Mouse (Mus musculus) left cerebral cortex, postnatal 14 days (tissue): ENCODE results near the gene Rreb1. TPM values are rescaled to one million over a fixed set of nuclear protein-coding genes. Genes with fewer than 3 reads are reported as not detected.

Experiments
- DNase-seq, 2 experiments: peaks; one replicate each; pipeline ENCODE4 v3.0.0; 2021 to 2022; ENCODE audit warnings: low spot score in 2 of 2, mixed read lengths in 1 of 2
- intact Hi-C: fragments of 180-260 bp; cut with DNase I; formaldehyde crosslinking; loops from one replicate; pipeline ENCODE4 v1.15.1; 2025
- total RNA-seq, 2 experiments: library from RNA; stranded (reverse); gene quantifications; 2 replicates each; pipeline ENCODE4 v1.2.3; 2021

Rreb1 gene
- total RNA-seq, 2 experiments from 2014 or later = 24.0 to 26.3 TPM

- intact Hi-C loops = no loop called here
- DNase-seq = no peak
Observed at GRCm38 (mm10) chr13:37958498-37959238, 180.5 kb downstream of the Rreb1 start.

GRCm38 (mm10) chr13:37959239-37959907, 181.2 kb downstream of the Rreb1 start:
- intact Hi-C loops = no loop called here
- DNase-seq = no peak

DNA sequence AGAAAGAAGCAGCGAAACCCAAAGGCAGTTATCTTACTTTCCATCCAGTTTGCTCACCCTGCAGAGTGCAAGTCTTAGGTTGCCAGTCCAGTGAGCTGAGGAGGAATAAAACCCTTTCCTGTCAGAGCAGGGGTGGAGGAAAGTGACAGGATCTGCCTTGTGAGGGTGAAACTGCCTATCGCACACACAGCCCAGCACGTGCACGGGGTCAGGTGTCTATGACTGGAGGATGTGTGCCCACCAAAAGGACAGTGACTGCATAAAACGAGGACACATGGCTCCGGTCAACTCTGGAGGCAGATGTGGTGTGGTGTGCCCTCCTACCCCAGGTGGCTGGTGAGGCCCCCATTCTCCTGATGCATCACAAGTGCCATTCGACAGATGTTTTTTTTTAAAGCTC, 181.7 kb downstream of the Rreb1 start:
- intact Hi-C loops = loop anchor here (5.0 kb wide), 1 partner anchor 508 kb away; no protein-coding TSS in a partner anchor
- no peak for DNase-seq

DNA sequence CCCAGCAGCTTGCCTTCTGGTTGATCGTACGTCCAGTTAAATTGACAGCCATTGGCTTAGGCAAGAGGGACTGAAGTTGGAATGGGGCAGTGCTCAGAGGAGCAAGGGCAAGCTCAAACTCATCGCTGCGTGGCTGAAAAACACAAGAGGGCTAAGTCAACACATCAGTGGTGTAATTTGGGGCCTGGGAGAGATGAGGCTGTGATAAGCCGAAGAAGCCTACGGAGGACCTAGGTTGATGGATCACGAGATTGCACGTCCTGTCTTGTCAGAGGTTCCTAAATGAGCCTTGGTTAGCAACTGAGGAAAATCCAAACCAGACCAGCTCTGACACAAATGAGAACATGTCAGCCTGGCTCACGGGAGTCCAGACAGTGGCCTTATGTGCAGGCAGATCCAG, 184.3 kb downstream of the Rreb1 start:
- DNase-seq = no peak
- intact Hi-C loops = loop anchor here (5.0 kb wide), 1 partner anchor 510 kb away; no protein-coding TSS in a partner anchor

DNA sequence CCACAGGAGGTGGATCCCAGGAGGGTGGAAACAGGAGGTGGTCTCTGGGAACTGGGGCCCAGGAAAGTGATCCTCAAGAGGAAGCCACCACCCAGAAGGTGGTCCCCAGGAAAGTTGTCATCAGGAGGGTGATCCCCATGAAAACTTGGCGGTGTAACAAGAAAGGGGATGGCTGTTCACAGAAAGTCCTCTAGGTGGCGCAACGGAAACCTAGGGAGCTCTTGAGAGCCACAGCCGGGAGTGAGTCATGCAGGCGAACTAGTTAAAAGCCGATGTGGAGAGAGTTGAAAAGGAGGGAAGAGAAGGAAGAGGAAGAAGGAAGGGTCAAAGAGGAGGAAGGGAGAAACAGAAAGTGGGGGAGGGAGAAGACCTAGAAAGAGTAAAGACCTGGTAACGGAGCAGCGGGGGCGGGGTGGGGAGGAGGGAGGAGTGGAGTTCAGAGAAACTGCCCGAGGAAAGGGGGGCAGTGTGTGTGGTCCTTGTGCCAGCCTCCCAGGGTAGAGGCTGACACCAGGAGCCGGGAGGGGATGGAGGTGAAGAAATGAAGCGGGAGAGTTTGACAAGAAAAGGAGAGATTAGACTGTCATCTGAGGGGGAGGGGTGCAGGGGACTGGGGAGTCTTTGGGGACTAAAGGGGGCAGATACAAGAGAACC, 185.3 kb downstream of the Rreb1 start:
- peak; percentile 76 to 83 for DNase-seq
- intact Hi-C loops = loop anchor here (5.0 kb wide), 1 partner anchor 511 kb away; no protein-coding TSS in a partner anchor

DNA sequence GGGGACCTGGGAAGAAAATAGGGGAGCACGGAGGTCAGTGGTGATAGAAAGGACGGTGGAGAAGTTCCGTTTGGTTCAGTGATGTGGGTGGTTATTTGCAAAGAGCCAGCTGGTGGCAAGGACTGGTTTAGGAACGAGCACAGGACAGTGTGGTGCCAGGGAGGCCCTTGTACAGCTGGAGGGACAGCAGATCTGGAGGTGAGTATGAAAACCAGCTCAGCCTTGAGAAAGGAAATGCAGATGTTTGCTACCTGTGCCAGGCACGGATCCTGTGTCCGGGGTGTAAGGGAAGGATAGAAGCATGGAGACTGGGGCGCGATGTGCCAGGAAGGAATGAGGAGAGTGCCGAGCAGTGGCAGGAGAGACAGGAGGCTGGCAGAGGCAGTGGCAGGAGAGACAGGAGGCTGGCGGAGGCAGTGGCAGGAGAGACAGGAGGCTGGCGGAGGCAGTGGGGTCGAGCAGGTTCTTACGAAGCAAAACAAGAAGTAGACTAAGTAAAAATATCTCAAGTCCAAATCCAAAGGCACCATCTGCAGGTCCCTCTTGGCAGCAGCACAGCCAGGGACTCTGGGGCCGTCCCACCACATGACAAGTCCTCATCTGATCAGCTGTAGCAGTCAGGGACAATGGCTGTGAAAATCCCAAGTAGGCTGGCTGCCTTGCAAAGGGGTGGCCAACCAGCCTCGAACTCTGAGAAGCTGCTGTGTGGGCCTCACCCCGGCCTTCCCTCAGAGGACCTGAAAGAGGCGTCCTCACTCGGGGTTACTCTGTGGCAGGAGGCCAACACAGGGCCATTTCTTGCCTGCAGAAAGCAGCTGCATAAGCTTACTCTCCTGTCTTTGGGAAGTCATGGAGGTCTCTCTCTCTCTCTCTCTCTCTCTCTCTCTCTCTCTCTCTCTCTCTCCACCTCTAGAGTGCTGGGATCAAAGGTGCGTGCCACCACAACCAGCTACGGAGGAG, 186.2 kb downstream of the Rreb1 start:
- intact Hi-C loops = loop anchor here (5.0 kb wide), 1 partner anchor 512 kb away; no protein-coding TSS in a partner anchor
- peak in 1 of 2 experiments; percentile 53 for DNase-seq

DNA sequence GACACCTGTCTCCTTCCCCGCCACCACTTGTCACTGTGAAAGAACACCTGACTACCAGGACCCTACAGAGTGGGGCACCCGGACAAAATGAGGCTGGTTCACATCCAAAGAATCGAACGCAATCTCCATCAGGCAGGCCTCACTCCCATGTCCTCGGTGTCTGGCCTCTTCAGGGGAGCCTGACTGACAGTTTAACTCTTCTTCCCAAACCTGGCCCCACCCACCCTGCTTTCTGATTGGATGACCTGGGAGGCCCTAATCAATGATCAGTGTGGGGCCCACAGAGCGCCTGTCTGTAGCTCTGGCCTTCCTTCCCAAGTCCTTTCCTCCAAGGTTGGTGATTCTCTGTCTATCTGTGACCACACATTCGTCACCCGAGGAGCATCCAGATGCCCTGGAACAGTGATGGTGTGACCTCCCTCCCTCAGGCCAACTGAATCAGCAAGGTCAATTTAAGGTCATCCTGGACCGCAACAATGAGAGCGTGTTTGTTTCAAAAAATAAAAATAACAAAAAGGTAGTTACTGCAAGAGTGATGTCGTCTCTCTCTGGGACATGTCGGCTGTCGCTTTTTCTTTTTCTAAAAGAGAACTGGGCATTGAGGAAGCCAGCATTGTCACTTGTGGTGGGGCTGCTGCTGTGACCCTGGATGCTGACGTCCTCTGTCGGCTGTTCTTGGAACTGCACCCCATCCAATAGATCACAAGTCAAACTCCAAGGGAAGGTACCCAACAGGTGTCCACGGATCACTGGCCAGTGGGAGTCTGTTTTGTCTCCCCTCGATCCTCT, 187.1 kb downstream of the Rreb1 start:
- intact Hi-C loops = no loop called here
- DNase-seq = no peak

DNA sequence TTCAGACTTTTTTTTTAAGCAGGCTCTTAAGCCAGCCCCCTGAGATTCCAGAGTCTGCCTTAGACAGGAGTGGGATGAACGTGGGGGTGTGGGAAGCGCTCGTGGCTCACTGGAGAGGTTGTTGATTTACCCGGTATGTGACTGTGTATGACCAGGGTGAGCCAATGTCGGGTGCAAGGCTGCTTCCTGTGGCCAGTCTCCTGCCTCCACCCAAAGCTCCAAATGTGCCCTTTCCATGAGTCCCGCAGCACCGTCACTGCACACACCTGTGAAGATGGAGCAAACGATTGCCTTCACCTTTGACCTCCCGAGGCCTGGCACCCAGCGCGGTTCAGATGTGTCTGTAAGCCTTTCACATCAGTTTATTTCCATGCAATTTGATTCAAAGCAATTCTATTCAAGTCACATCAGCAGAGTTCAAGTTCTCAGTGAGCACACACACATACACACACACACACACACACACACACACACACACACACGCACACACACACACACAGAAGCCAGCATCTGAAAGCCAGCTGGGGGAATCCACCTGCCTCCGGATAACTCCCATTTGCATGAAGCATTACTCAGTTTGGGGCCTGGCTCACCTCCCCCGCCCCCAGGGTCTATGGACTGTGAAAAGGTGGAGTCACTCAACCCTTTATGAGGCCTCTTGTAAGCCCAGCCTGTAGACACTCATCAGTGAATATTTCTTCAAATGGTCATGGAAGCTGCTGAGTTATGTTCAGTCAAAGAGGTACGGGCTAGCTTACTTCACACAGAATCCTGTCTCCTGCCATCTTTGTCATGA, 188.3 kb downstream of the Rreb1 start:
- intact Hi-C loops = no loop called here
- DNase-seq = no peak

- no peak for DNase-seq
- intact Hi-C loops = no loop called here
Observed at GRCm38 (mm10) chr13:37967052-37967437, 188.8 kb downstream of the Rreb1 start.

- DNase-seq = no peak
- intact Hi-C loops = no loop called here
Observed at GRCm38 (mm10) chr13:37967565-37967964, 189.4 kb downstream of the Rreb1 start.

GRCm38 (mm10) chr13:37969337-37969736, 191.1 kb downstream of the Rreb1 start:
- intact Hi-C loops = no loop called here
- DNase-seq = peak; percentile 92 to 93

DNA sequence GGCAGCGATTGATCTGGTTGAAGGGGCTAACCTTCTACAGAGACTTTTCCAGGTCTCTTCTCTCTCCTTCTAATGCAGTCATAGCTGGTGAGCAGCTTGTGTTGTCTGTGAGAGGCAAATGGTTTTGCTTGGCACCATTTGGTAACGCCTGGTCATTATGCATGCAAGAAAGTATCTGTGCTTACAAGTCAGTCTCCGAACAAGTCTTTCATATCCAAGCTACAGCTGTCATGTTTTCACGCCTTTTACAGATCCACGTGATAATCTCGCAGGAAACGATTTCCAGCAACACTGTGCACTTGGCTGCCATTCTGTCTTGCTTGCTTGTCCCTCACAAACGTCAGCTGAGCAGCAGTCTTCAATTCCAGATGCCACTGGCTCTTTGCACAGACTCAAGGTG, 191.8 kb downstream of the Rreb1 start:
- intact Hi-C loops = no loop called here

GRCm38 (mm10) chr13:37970887-37971530, 192.8 kb downstream of the Rreb1 start:
- DNase-seq = no peak
- intact Hi-C loops = no loop called here

More for the DNA sequence above, 191.8 kb downstream of the Rreb1 start:
- peak in 1 of 2 experiments; percentile 49 for DNase-seq

GRCm38 (mm10) chr13:37974036-37974435, 195.8 kb downstream of the Rreb1 start:
- intact Hi-C loops = no loop called here
- no peak for DNase-seq

DNA sequence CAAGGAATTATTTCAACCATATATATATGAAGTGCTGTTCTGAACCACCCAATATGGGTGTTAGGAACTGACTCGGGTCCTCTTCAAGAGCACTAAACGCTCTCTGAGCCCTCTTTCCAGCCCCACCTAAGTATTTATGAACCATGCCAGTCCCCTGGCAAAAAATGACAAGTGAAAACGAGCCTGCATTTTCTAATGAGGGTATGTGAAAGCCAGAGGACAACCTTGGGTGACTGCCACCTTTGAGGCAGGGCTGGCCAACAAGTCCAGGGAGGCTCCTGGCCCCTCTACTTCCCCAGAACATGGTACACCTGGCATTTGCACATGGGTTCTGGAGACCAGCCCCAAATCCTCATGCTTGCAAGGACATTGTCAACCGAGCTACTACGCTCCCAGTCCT, 196.5 kb downstream of the Rreb1 start:
- intact Hi-C loops = no loop called here
- DNase-seq = no peak

GRCm38 (mm10) chr13:37979506-37979905, 201.3 kb downstream of the Rreb1 start:
- intact Hi-C loops = no loop called here
- DNase-seq = no peak

- intact Hi-C loops = loop anchor here (5.0 to 10.0 kb wide), 2 partner anchors 62 to 244 kb away; no protein-coding TSS in a partner anchor
- DNase-seq = no peak
Observed at GRCm38 (mm10) chr13:37980346-37980745, 202.1 kb downstream of the Rreb1 start.
